Mouse (Mus musculus) kidney, adult 10 weeks (tissue): ENCODE data around the gene Gm45234. TPM values are rescaled to one million over a fixed set of nuclear protein-coding genes. Genes with fewer than 3 reads are reported as not detected.

ENCODE experiments used
- polyA plus RNA-seq: library from polyadenylated mRNA; stranded (reverse); fragments of 350-450 nt; fragmentation: Illumina TruSeq; extraction: RNeasy Lipid Tissue Mini Kit (QIAGEN cat#74804); gene quantifications from one replicate; pipeline ENCODE4 v1.2.3, GENCODE M21; 2014; ENCODE audit warnings: low read depth, low replicate concordance

Gene Gm45234
- polyA plus RNA-seq: not detected

GRCm38 (mm10) chr6:124755831-124756595 lies at the start of gene Gm45234, which contains the start of gene Atn1:
Gm45234 (minus strand) TSS chr6:124756021.
Atn1 (minus strand) TSS chr6:124756524.

DNA sequence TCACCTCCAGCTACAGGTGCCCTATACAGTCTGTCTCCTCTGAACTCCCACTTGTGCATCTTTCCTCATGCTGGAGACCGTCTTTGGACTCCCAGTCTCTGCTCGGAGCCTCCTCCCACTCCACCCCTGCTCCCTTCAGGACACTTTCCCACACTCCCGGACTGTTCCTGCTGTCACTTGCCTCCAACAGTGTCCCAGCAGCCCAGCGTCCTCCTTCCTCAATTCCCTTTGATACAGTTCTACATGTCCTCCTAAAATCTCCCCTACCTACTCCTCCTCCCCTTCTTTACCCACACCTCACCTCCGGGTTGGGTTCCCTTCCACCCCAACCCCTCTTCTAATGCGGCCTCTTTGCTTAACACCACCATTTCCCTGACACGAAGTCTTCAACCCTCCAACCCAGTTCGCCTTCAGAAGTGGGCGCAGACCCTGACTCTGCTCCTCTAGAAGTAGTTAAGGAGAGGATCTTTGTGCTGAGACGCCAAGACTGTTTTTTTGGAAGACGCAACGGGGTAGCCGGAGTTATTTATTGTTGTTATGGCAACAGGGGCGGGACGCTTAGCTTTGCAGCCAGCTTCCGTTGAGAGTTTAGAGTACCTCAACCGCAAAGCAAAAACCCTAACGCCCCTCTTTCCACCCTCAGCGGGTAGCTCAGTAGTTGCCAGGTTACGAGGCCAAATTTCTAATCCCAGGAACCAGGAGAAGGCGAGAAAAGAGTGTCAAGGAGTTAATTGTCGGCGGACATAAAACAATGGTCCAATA lies 23.6 kb upstream of the Gm45234 start, which contains the start of gene Lrrc23:
Gene Lrrc23, minus strand, starts transcription at position 506 of the 762 bp plus-strand sequence.

DNA sequence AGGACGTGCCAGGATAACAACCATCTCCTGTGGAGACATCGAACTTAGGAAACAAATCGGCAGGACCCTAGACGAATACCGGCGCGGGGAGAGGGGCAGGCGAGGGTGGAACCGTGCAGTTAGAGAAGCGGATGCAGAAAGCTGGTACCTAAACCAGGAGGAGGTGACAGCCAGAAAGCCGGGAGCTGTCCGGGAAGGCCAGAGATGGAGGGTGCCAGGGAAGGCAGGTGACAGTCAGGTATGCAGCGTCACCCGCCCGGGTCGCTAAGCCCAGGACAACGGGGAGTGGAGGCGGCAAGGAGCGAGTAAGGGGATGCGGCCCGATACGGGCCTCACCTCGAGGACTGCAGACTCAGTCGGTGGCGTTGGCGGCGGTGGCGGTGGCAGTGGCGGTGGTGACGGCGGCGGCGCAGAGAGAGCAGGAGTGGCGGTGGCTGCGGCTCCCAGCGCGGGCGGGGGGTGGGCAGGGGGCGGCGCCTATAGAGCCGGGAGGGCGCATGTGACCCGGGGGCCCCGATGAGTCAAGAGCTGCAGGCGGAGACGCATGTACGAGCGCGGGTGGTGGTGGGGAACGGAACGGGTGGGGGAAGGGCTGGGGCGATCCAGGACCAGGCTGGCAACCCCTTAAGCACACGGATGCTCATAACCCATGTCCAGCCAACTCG lies 13.4 kb upstream of the Gm45234 start, which contains the start of gene Eno2:
Gene Eno2, minus strand, starts transcription at position 573 of the 665 bp plus-strand sequence.

DNA sequence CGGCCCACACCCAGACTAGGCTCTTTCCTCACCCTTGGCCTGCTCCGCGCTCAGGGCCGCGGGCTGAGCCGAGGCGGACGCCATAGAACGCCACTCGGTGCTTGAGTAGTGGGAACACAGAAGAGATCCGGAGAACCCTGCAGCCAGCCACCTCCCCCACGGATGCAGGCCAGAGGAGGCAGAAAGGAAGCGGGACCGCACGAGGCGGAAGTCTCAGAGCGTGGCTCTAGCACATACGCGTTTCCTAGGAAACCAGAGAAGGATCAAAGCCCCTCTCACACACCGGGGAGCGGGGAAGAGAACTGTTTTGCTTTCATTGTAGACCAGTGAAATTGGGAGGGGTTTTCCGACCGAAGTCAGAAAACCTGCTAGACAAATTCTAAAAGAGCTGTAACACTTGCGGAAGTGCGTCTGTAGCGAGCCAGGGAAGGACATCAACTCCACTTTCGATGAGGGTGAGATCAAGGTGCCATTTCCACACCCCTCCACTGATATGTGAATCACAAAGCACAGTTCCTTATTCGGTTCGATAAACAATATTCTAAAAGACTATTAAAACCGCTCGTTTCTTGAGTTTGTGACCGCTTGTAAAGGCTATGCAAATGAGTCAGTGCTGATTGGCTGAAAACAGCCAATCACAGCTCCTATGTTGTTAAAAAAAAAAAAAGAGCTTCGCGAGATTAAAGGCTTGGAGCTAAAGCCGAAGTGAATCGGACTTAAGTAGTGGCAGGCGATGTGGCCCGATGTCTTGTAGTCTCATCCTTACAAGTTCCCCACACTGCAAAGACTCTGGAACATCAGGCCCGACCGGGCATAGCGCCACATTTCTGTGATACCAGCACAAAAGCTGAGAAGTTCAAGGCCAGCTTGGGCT lies 14.7 kb downstream of the Gm45234 start, which contains the start of gene Grcc10:
Gene Grcc10, minus strand, starts transcription at position 487 of the 874 bp plus-strand sequence.

GRCm38 (mm10) chr6:124738511-124739023 lies 17.3 kb downstream of the Gm45234 start, which contains the start of gene Ptpn6:
Ptpn6 (minus strand) TSS chr6:124738714.

GRCm38 (mm10) chr6:124711824-124712782 lies 43.7 kb downstream of the Gm45234 start, which contains the start of the genes Emg1 and Phb2:
Emg1 (minus strand) TSS chr6:124712178.
Phb2 (plus strand) TSS chr6:124712336.

Other genes with a start within 250 kb of the Gm45234 start
- 6.9 TPM for gene C1ra, start 243.6 kb downstream of the Gm45234 start, polyA plus RNA-seq
- gene C1s1, start 213.7 kb downstream of the Gm45234 start, polyA plus RNA-seq: 38.4 TPM
- gene C1rb, start 185.7 kb downstream of the Gm45234 start, polyA plus RNA-seq: not detected
- 0.20 TPM for gene C1s2, start 119.9 kb downstream of the Gm45234 start, polyA plus RNA-seq
- 51.6 TPM for gene Lpcat3, start 93.0 kb downstream of the Gm45234 start, polyA plus RNA-seq
- 19.5 TPM for gene Emg1, start 43.8 kb downstream of the Gm45234 start, polyA plus RNA-seq
- 27.3 TPM for gene Phb2, start 43.7 kb downstream of the Gm45234 start, polyA plus RNA-seq
- gene Ptpn6, start 17.3 kb downstream of the Gm45234 start, polyA plus RNA-seq: 1.1 TPM
- gene Grcc10, start 14.6 kb downstream of the Gm45234 start, polyA plus RNA-seq: 2.9 TPM
- gene Atn1, start 503 bp upstream of the Gm45234 start, polyA plus RNA-seq: 1.1 TPM
- gene Eno2, start 13.7 kb upstream of the Gm45234 start, polyA plus RNA-seq: not detected
- not detected for gene Lrrc23, start 23.7 kb upstream of the Gm45234 start, polyA plus RNA-seq
- gene Spsb2, start 52.6 kb upstream of the Gm45234 start, polyA plus RNA-seq: 0.36 TPM
- gene Tpi1, start 58.3 kb upstream of the Gm45234 start, polyA plus RNA-seq: 40.9 TPM
- gene Usp5, start 73.5 kb upstream of the Gm45234 start, polyA plus RNA-seq: 17.3 TPM
- 0.69 TPM for gene Cdca3, start 73.5 kb upstream of the Gm45234 start, polyA plus RNA-seq
- gene Gnb3, start 84.3 kb upstream of the Gm45234 start, polyA plus RNA-seq: not detected
- not detected for gene P3h3, start 101.7 kb upstream of the Gm45234 start, polyA plus RNA-seq
- not detected for gene Gpr162, start 108.0 kb upstream of the Gm45234 start, polyA plus RNA-seq
- 0.36 TPM for gene Cd4, start 132.2 kb upstream of the Gm45234 start, polyA plus RNA-seq
- gene Lag3, start 155.7 kb upstream of the Gm45234 start, polyA plus RNA-seq: not detected
- 287 TPM for gene Ptms, start 164.1 kb upstream of the Gm45234 start, polyA plus RNA-seq
- gene Mlf2, start 175.4 kb upstream of the Gm45234 start, polyA plus RNA-seq: 11.8 TPM
- gene Cops7a, start 209.5 kb upstream of the Gm45234 start, polyA plus RNA-seq: 21.7 TPM
- not detected for gene Pianp, start 240.7 kb upstream of the Gm45234 start, polyA plus RNA-seq